Mouse (Mus musculus) kidney, adult 2 months (tissue): ENCODE data around the gene Rnf157.

Source experiments
- CTCF ChIP-seq: fragments of 200-500 bp; conservative IDR thresholded peaks from 2 replicates; pipeline ENCODE4 v1.5.1; 2011; ENCODE audit warnings: low read depth, mild to moderate bottlenecking, control low read depth, low read length, moderate library complexity, mixed read lengths; ENCODE audit not compliant: insufficient read depth, insufficient read length
- POLR2A ChIP-seq: fragments of 200-500 bp; IDR thresholded peaks from one replicate; pipeline ENCODE4 v1.6.1; 2011; ENCODE audit warnings: low read depth, low read length, control low read depth

- TF ChIP-seq POLR2A (no peak), CTCF (no peak)
These were observed 78.4 kb downstream of the Rnf157 start for GRCm38 (mm10) chr11:116334417-116334782.
